Comparison of ENCODE assay signal across 8 mouse cellular contexts in the genomic region with DNA sequence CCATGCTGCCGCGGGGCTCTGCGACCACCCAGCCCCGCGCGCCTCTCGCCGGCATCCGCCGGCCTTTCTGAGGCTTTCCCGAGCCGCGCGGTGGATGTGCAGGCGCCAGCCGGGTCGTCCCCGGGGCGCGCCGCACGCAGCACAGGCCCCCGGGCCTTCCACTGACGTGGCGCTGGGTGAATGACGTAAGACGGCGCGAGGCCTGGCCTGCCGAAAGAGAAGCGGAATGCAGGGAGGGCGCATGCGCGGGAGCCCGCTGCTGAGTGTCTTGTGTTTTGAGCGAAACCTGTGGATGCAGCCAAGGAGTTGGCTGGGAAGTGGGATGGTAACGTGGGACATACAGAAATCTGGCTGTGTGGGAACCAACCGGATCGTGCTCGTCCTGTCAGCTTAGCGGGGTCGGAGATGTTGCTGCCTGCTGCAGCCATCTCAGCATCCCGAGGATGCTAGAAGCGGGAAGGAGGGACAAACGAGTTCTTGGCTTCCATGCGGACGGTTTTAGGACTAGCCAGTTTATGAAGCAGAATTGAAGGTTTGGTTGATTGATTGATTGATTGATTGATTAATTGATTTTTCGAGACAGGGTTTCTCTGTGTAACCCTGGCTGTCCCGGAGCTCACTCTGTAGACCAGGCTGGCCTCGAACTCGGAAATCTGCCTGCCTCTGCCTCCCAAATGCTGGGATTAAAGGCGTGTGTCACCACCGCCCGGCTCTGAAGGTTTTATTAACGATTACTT. TPM values are rescaled to one million over a fixed set of nuclear protein-coding genes. Genes with fewer than 3 reads are reported as not detected.
DNase-seq lines count a peak whose midpoint lies in the region; ATAC-seq lines count a peak whose summit lies in the region.

A gene (minus strand): TSS at position 113 of the 737 bp plus-strand sequence.

- peak within 1 kb of the TSS; percentile 99 for H3K9ac ChIP-seq in hindbrain, embryonic 13.5 days

- 2% methylated on average over 55 of the region's 55 CpGs for WGBS in hindbrain, embryonic 13.5 days

- no peaks in the 10 kb centered on the region for H3K36me3 ChIP-seq in hindbrain, embryonic 13.5 days

- peak within 1 kb of the TSS; percentile 100 for H3K4me3 ChIP-seq in hindbrain, embryonic 13.5 days

- H3K27me3 ChIP-seq in hindbrain, embryonic 13.5 days, result no peaks in the 10 kb centered on the region

- H3K9me3 ChIP-seq in hindbrain, embryonic 13.5 days, result no peaks in the 10 kb centered on the region

- H3K27ac ChIP-seq in hindbrain, embryonic 13.5 days, result peak within 1 kb of the TSS; percentile 97

- H3K4me2 ChIP-seq in hindbrain, embryonic 13.5 days, result peak within 1 kb of the TSS; percentile 80

- H3K4me1 ChIP-seq in hindbrain, embryonic 13.5 days (replicated peaks), result peaks cover 38% of the 10 kb centered on the region

- DNase-seq in NIH3T3 (ENCODE audit: low read depth), result peak; percentile 99
- peak; percentile 99 for DNase-seq in cerebellum, postnatal 10 days
- peak; percentile 94 to 96 for DNase-seq in frontal cortex, postnatal 14 days (ENCODE audit: low spot score in 2 of 2)
- DNase-seq in layer of hippocampus, postnatal 25 days (ENCODE audit: extremely low spot score in 1 of 2, low spot score in 1 of 2), result peak; percentile 99 to 100
- peak; percentile 96 for DNase-seq in lung, postnatal 25 days (ENCODE audit: low spot score)
- DNase-seq in retina, embryonic 14.5 days (ENCODE audit: low spot score), result peak; percentile 98
- DNase-seq in thymus, postnatal 4 days, result peak; percentile 99

- ATAC-seq in hindbrain, embryonic 13.5 days (ENCODE audit: low FRiP score), result peak; percentile 91

RNA-seq across cellular contexts. Expression of the gene that starts here (rescaled TPM):
- polyA plus RNA-seq in hindbrain, embryonic 13.5 days (2015; fragmentation: Nextera tagmentation; extraction: Ambion mirVana), result 55.0 and 59.7 TPM in 2 replicates
- 10 to 100 TPM; 65.4 to 76.7 TPM for total RNA-seq in layer of hippocampus, postnatal 25 days (2021)

Comparison
In these comparisons a context has a peak if more than half of its experiments do, and no peak if none do; other contexts are left out.
1. Peak in every context shown above with its lines: DNase-seq, ATAC-seq, H3K4me3 ChIP-seq and H3K27ac ChIP-seq.